Mouse (Mus musculus): ENCODE measurements around the gene Rnf121.

GRCm38 (mm10) chr7:102087336-102087735 lies 22.1 kb upstream of the Rnf121 start:
- TF ChIP-seq HCFC1 (IDR thresholded peaks at IDR 0.05; ENCODE audit: borderline replicate concordance, insufficient read depth, low read length) (no peak), ZC3H11A (IDR thresholded peaks at IDR 0.05; ENCODE audit: borderline replicate concordance, low read depth, low read length) (no peak)

Data from ES-E14 (cell line).